Mouse (Mus musculus): ENCODE measurements at regions not wholly inside any gene's neighbourhood (a gene's known extent, or its start where the extent isn't known, plus 50 kb on each side); places are given as distances from the start of the nearest gene placed in this dataset.

GRCm38 (mm10) chr2:171676083-171676482 is 367.2 kb downstream of the Cbln4 start:
- DNase-seq (ENCODE audit: low spot score in 2 of 2), result no peak

- no peak for DNase-seq (ENCODE audit: low spot score in 2 of 2)
Measured at GRCm38 (mm10) chr2:171675411-171675810, 367.9 kb downstream of the Cbln4 start.

- DNase-seq (ENCODE audit: low spot score in 2 of 2), result no peak
Measured at GRCm38 (mm10) chr2:171670945-171671547, 372.2 kb downstream of the Cbln4 start.

GRCm38 (mm10) chr2:171668791-171669645 is 374.2 kb downstream of the Cbln4 start:
- DNase-seq (ENCODE audit: low spot score in 2 of 2), result no peak

- DNase-seq (ENCODE audit: low spot score in 2 of 2), result no peak
Measured at GRCm38 (mm10) chr2:171662571-171662970, 380.7 kb downstream of the Cbln4 start.

GRCm38 (mm10) chr2:171661896-171662511 is 381.3 kb downstream of the Cbln4 start:
- no peak for DNase-seq (ENCODE audit: low spot score in 2 of 2)

- no peak for DNase-seq (ENCODE audit: low spot score in 2 of 2)
Measured at GRCm38 (mm10) chr2:171657125-171657524, 386.1 kb downstream of the Cbln4 start.

- DNase-seq (ENCODE audit: low spot score in 2 of 2), result no peak
Measured at GRCm38 (mm10) chr2:171641730-171642129, 401.5 kb downstream of the Cbln4 start.

GRCm38 (mm10) chr2:171640478-171640877 is 402.8 kb downstream of the Cbln4 start:
- DNase-seq (ENCODE audit: low spot score in 2 of 2), result no peak

GRCm38 (mm10) chr2:171638931-171639330 is 404.3 kb downstream of the Cbln4 start:
- no peak for DNase-seq (ENCODE audit: low spot score in 2 of 2)

GRCm38 (mm10) chr2:171636837-171637236 is 406.4 kb downstream of the Cbln4 start:
- no peak for DNase-seq (ENCODE audit: low spot score in 2 of 2)

GRCm38 (mm10) chr2:171633355-171634097 is 409.7 kb downstream of the Cbln4 start:
- DNase-seq (ENCODE audit: low spot score in 2 of 2), result no peak

GRCm38 (mm10) chr2:171630101-171630715 is 413.1 kb downstream of the Cbln4 start:
- no peak for DNase-seq (ENCODE audit: low spot score in 2 of 2)

- no peak for DNase-seq (ENCODE audit: low spot score in 2 of 2)
Measured at GRCm38 (mm10) chr2:171628182-171628850, 414.9 kb downstream of the Cbln4 start.

- no peak for DNase-seq (ENCODE audit: low spot score in 2 of 2)
Measured at GRCm38 (mm10) chr2:171620668-171621067, 422.6 kb downstream of the Cbln4 start.

- no peak for DNase-seq (ENCODE audit: low spot score in 2 of 2)
Measured at GRCm38 (mm10) chr2:171620253-171620652, 423.0 kb downstream of the Cbln4 start.

GRCm38 (mm10) chr2:171618771-171619170 is 424.5 kb downstream of the Cbln4 start:
- DNase-seq (ENCODE audit: low spot score in 2 of 2), result no peak

GRCm38 (mm10) chr2:171618333-171618732 is 424.9 kb downstream of the Cbln4 start:
- no peak for DNase-seq (ENCODE audit: low spot score in 2 of 2)

- no peak for DNase-seq (ENCODE audit: low spot score in 2 of 2)
Measured at GRCm38 (mm10) chr2:171615462-171615861, 427.8 kb downstream of the Cbln4 start.

- no peak for DNase-seq (ENCODE audit: low spot score in 2 of 2)
Measured at GRCm38 (mm10) chr2:171605064-171605463, 438.2 kb downstream of the Cbln4 start.

GRCm38 (mm10) chr2:171595240-171595639 is 448.0 kb downstream of the Cbln4 start:
- DNase-seq (ENCODE audit: low spot score in 2 of 2), result no peak
